Mouse (Mus musculus) liver, postnatal 0 days (tissue): Measurements from ENCODE around the gene Ebf4.

Experiments
- CTCF ChIP-seq: sonication (generic); IDR thresholded peaks from 2 replicates; pipeline ENCODE4 v1.5.1; 2016; ENCODE audit warnings: antibody characterized with exemption, low read depth
- EP300 ChIP-seq: IDR thresholded peaks from 2 replicates; pipeline ENCODE4 v1.6.1; 2016; ENCODE audit warnings: antibody characterized with exemption, low read depth, mild to moderate bottlenecking

- TF ChIP-seq EP300 (no peak), CTCF (peak; percentile 67)
Measured at GRCm38 (mm10) chr2:130246912-130247311, 48.1 kb upstream of the Ebf4 start.
